Mouse (Mus musculus): ENCODE measurements around the gene Arfgap3. TPM values are rescaled to one million over a fixed set of nuclear protein-coding genes. Genes with fewer than 3 reads are reported as not detected.

Gene Arfgap3
- polyA plus RNA-seq (2017; shearing (Covaris generic)): 15.5 TPM

DNA sequence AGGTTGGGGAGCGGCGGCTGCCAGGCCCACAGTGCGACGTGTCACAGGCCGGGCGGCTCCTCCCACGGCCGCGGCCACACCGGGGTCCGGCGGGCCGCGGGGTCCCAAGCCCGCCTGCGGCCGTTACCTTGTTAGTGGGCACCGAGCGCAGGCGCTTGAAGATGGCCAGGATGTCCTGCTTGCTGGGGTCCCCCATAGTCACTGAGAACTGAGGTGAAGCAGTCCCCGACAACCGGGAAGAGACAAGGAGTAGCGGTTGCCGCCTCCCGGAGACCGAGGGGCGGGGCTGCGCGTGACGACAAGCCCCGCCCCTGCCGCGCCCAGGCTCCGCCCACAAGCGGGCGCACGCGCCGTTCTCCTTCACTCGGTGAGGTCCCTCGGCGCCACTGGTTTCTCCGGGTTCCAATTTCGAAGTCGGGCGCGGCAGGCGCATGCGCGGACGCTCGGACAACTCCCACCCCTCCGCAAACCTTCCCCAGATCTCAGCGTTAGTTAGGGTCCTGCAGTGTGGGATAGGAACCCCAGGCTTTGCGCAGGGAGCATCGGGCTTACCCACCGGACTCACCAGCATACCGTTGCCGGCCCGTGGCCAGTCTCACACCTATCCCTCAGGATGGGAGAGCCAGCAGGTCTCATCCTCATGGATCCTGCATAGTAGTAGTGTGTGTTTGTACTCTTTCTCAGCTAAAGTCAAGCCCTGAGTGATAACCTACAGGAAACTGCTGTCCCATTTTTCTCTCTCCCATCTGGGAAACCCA is at the start of gene Arfgap3:
TSS of gene Arfgap3 (minus strand) at position 294 of the 758 bp plus-strand sequence.

DNA sequence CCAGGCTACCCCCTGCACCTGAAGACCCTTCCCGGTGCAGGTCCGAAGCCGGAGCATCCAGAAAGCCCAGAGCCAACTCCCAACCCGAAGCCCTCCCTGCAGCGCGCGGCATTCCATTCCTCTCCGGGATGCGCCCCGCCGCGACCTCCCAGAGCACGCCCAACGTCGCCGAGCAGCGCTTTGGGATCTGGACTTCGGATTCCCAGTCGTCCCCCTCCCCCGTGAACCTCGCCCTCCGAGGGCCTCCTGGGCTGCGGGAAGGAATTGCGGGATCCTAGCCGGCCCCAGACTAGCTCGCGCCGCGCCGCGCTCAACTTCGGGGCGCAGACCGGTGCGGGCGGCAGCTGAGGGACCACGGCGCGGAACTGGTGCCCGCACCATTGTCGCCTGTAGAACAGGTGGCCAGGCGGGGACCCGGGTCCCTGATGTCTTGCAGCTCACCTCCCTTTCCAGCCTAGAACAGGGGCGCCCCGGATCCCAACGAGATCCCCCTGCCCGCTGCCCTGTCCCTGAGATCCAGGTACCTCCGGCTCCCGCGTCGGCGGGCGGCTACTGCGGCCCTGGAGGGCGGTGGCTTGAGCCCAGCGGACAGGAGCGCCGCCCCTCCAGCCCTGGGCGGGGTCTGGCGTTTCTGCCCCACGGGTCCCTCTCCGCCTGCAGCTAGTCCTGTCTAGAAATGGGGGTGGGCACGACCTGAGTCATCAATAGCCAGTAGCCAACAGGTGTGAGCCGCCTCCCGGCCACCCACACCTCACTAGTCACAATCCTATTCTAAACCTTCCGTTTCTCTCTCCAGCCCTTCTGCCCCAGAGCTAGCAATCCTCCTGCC is 98.7 kb downstream of the Arfgap3 start, which contains the start of gene A4galt:
TSS of gene A4galt (minus strand) at position 599 of the 829 bp plus-strand sequence.

Other genes with a start within 250 kb of the Arfgap3 start
- gene Rrp7a, start 227.4 kb downstream of the Arfgap3 start, polyA plus RNA-seq (2017; shearing (Covaris generic)): 103 TPM
- 169 TPM for gene Poldip3, start 200.9 kb downstream of the Arfgap3 start, polyA plus RNA-seq (2017; shearing (Covaris generic))
- gene Cyb5r3, start 177.7 kb downstream of the Arfgap3 start, polyA plus RNA-seq (2017; shearing (Covaris generic)): 115 TPM
- not detected for gene A4galt, start 98.5 kb downstream of the Arfgap3 start, polyA plus RNA-seq (2017; shearing (Covaris generic))
- 37.6 TPM for gene Pacsin2, start 114.4 kb upstream of the Arfgap3 start, polyA plus RNA-seq (2017; shearing (Covaris generic))
- 13.9 TPM for gene Ttll1, start 160.6 kb upstream of the Arfgap3 start, polyA plus RNA-seq (2017; shearing (Covaris generic))
- gene Bik, start 176.6 kb upstream of the Arfgap3 start, polyA plus RNA-seq (2017; shearing (Covaris generic)): 2.4 TPM
- 457 TPM for gene Tspo, start 213.3 kb upstream of the Arfgap3 start, polyA plus RNA-seq (2017; shearing (Covaris generic))
- 3.3 TPM for gene Mcat, start 213.5 kb upstream of the Arfgap3 start, polyA plus RNA-seq (2017; shearing (Covaris generic))
- gene Ttll12, start 244.9 kb upstream of the Arfgap3 start, polyA plus RNA-seq (2017; shearing (Covaris generic)): 17.8 TPM